Mouse (Mus musculus) ES-Bruce4 (cell line): ENCODE data around the gene Thoc7.

Experiments
- CTCF ChIP-seq: IDR thresholded peaks from one replicate; pipeline ENCODE4 v1.8.1; 2011; ENCODE audit warnings: low read depth, low read length
- POLR2A ChIP-seq: IDR thresholded peaks from one replicate; pipeline ENCODE4 v1.8.1; 2011; ENCODE audit warnings: low read length; ENCODE audit not compliant: insufficient read depth

- no peak for TF ChIP-seq POLR2A
- TF ChIP-seq CTCF = no peak
Observed at GRCm38 (mm10) chr14:13907145-13907544, 54.5 kb downstream of the Thoc7 start.
